ENCODE assay signal across 29 mouse cellular contexts in genomic region chr6:54780569-54781304, GRCm38 (mm10). TPM values are rescaled to one million over a fixed set of nuclear protein-coding genes. Genes with fewer than 3 reads are reported as not detected.
DNase-seq lines count a peak whose midpoint lies in the region; ATAC-seq and TF ChIP-seq lines count a peak whose summit lies in the region.
"Had no signal": no experiment of that assay in that cellular context is flagged by ENCODE, and none has a peak within 500 bp of the region (broad histone marks: within the 10 kb centered on the region; RNA-seq: fewer than 3 reads in every experiment).

No protein-coding gene starts in this region.

- no peak overlapping the region for H3K9ac ChIP-seq in heart, embryonic 12.5 days
- H3K9ac ChIP-seq in MEL (ENCODE audit: control insufficient read depth, low read depth, low read length, poor library complexity, severe bottlenecking) = no peak overlapping the region
- H3K9ac ChIP-seq: heart, embryonic 13.5 days; hindbrain, embryonic 12.5 days; liver, embryonic 14.5 days; midbrain, embryonic 12.5 days had no signal

- peaks cover 28% of the 10 kb centered on the region for H3K4me1 ChIP-seq in heart, embryonic 12.5 days (replicated peaks)
- H3K4me1 ChIP-seq in MEL (ENCODE audit: control insufficient read depth in 1 of 2, insufficient read depth in 2 of 2, low read length in 2 of 2) = peaks cover 2 to 11% of the 10 kb centered on the region in 2 experiments; a peak in 3 of 4 replicates

- no peaks in the 10 kb centered on the region for H3K27me3 ChIP-seq in heart, embryonic 12.5 days (replicated peaks)
- H3K27me3 ChIP-seq in MEL (ENCODE audit: control insufficient read depth in 1 of 2, insufficient read depth in 2 of 2, low read length in 2 of 2) = no peaks in the 10 kb centered on the region
- H3K27me3 ChIP-seq: heart, embryonic 13.5 days; megakaryocyte, embryonic 14.5 days; midbrain, embryonic 12.5 days had no signal

- no peak for TF ChIP-seq EP300 in MEL (IDR thresholded peaks at IDR 0.05; ENCODE audit: low read depth in 1 of 2, low read length in 2 of 2)

- WGBS in heart, embryonic 12.5 days = 52% methylated on average over 5 of the region's 5 CpGs

- DNase-seq in heart, adult 11 months = peak; percentile 83
- peak; percentile 28 for DNase-seq in MEL (ENCODE audit: low read depth, low spot score)
- DNase-seq in skeletal muscle tissue, adult 2 months (ENCODE audit: low read depth, low spot score) = peak; percentile 11
- DNase-seq in MN1 (ENCODE audit: low spot score) = no peak
- no peak for DNase-seq in spleen, postnatal 4 days (ENCODE audit: low spot score in 2 of 2)
- DNase-seq: adrenal gland, postnatal 10 days; cerebellum, adult 11 months; cerebellum, adult 9-10 months; cerebellum, postnatal 36 days; gastrocnemius, postnatal 10 days; heart, adult 18-20 months; heart, postnatal 14 days; layer of hippocampus, adult 9-11 months; liver; lung, adult 2 months; lung, postnatal 10 days; right cerebral cortex, postnatal 25 days; spleen, adult 18-20 months; thymus, adult 18-20 months; thymus, postnatal 25 days had no signal

- H3K4me3 ChIP-seq in heart, embryonic 12.5 days = no peak overlapping the region
- H3K4me3 ChIP-seq in MEL (ENCODE audit: control insufficient read depth in 1 of 2, insufficient read depth in 1 of 2, low read depth in 2 of 2, low read length in 2 of 2) = no peak overlapping the region; a peak in 1 of 4 replicates
- H3K4me3 ChIP-seq: heart, embryonic 13.5 days; hindbrain, embryonic 12.5 days; megakaryocyte, embryonic 14.5 days; midbrain, embryonic 12.5 days had no signal

- no peak for ATAC-seq in heart, embryonic 12.5 days (ENCODE audit: insufficient number of reproducible peaks, low FRiP score)
- peak; percentile 60 for ATAC-seq in granulocyte monocyte progenitor cell, adult 5-6 weeks (replicated peaks; ENCODE audit: poor library complexity, severe bottlenecking)
- ATAC-seq: forebrain, embryonic 16.5 days had no signal

- H3K27ac ChIP-seq in heart, embryonic 12.5 days (ENCODE audit: poor library complexity, severe bottlenecking) = no peak overlapping the region
- no peak overlapping the region for H3K27ac ChIP-seq in MEL (ENCODE audit: control insufficient read depth, low read depth, low read length)
- H3K27ac ChIP-seq: heart, embryonic 13.5 days; hindbrain, embryonic 12.5 days; liver, embryonic 14.5 days; midbrain, embryonic 12.5 days; stomach, postnatal 0 days had no signal

- TF ChIP-seq CTCF in MEL (IDR thresholded peaks at IDR 0.05 in 2 of 3, conservative IDR thresholded peaks at IDR 0.05 in 1 of 3; ENCODE audit: control insufficient read depth in 1 of 3, insufficient read depth in 1 of 3, low read depth in 2 of 3, low read length in 3 of 3, poor library complexity in 1 of 3, severe bottlenecking in 1 of 3) = no peak

- no peaks in the 10 kb centered on the region for H3K36me3 ChIP-seq in heart, embryonic 12.5 days
- H3K36me3 ChIP-seq in MEL (ENCODE audit: control insufficient read depth in 1 of 2, insufficient read depth in 2 of 2, low read length in 2 of 2) = peaks cover 0 to 5% of the 10 kb centered on the region in 2 experiments; a peak in 2 of 4 replicates
- H3K36me3 ChIP-seq: heart, embryonic 13.5 days; hindbrain, embryonic 12.5 days; midbrain, embryonic 12.5 days had no signal

- no peaks in the 10 kb centered on the region for H3K79me2 ChIP-seq in MEL (ENCODE audit: control insufficient read depth, insufficient read depth, low read length, poor library complexity)

- TF ChIP-seq POLR2A in MEL (IDR thresholded peaks at IDR 0.05; ENCODE audit: control insufficient read depth in 1 of 2, insufficient read depth in 1 of 2, low read depth in 1 of 2, low read length in 2 of 2, poor library complexity in 1 of 2) = no peak

- no peak for TF ChIP-seq RAD21 in MEL (IDR thresholded peaks at IDR 0.05; ENCODE audit: low read depth, low read length)

- H3K4me2 ChIP-seq in heart, embryonic 12.5 days = no peak overlapping the region
- H3K4me2 ChIP-seq: heart, embryonic 13.5 days; hindbrain, embryonic 12.5 days; midbrain, embryonic 12.5 days had no signal

- no peaks in the 10 kb centered on the region for H3K9me3 ChIP-seq in heart, embryonic 12.5 days (replicated peaks)
- H3K9me3 ChIP-seq in MEL (replicated peaks; ENCODE audit: insufficient read depth, low read length) = no peaks in the 10 kb centered on the region
- H3K9me3 ChIP-seq: heart, embryonic 13.5 days; hindbrain, embryonic 12.5 days; megakaryocyte, embryonic 14.5 days; midbrain, embryonic 12.5 days had no signal

TF ChIP-seq in MEL, 35 proteins besides CTCF, POLR2A, EP300 and RAD21:
- TF ChIP-seq ZMIZ1 (IDR thresholded peaks at IDR 0.05; ENCODE audit: low read depth, low read length) (no peak), TBP (IDR thresholded peaks at IDR 0.05; ENCODE audit: low read depth, low read length) (no peak), CHD1 (IDR thresholded peaks at IDR 0.05; ENCODE audit: low read depth, low read length) (no peak), GATA1 (IDR thresholded peaks at IDR 0.05; ENCODE audit: low read depth, low read length) (0 out of 2 replicates have a peak, but pooled peaks have one; percentile 2), NELFE (IDR thresholded peaks at IDR 0.05; ENCODE audit: low read depth, low read length) (no peak), SMC3 (IDR thresholded peaks at IDR 0.05; ENCODE audit: low read depth, low read length) (no peak), MEF2A (IDR thresholded peaks at IDR 0.05; ENCODE audit: extremely low read depth, insufficient replicate concordance, low read depth, low read length, poor library complexity, severe bottlenecking) (peak; percentile 75; the same call in 1 of the 2 replicates), MAZ (IDR thresholded peaks at IDR 0.05; ENCODE audit: low read depth, low read length) (no peak), MYC (IDR thresholded peaks at IDR 0.05; ENCODE audit: low read depth, low read length) (no peak)

RNA-seq across cellular contexts. Expression of gene Znrf2, which starts 36.0 kb away (rescaled TPM):
- 3.0 and 3.1 TPM in 2 replicates for polyA plus RNA-seq in heart, embryonic 12.5 days (2016; fragmentation: Nextera tagmentation; extraction: Ambion mirVana)
- 21.3 and 24.2 TPM in 2 replicates for total RNA-seq in MEL (2012; rRNA removed)
- 10 to 100 TPM in 1 of 2 experiments, not detected in 1; 16.1 TPM for polyA plus RNA-seq in MEL (2012; ENCODE audit: insufficient read depth in 1 of 2, insufficient read length in 2 of 2, low read depth in 1 of 2, low replicate concordance in 2 of 2, missing spikeins in 1 of 2)
- total RNA-seq in granulocyte monocyte progenitor cell, adult 5-6 weeks (2014; fragmentation: Nextera tagmentation) = 50.5 and 62.5 TPM in 2 replicates
- total RNA-seq in granulocyte monocyte progenitor cell, adult 5-6 weeks (2017) = 66.7 and 73.5 TPM in 2 replicates

Comparison
In these comparisons a context has a peak if more than half of its experiments do, and no peak if none do; other contexts are left out.
1. DNase-seq: peak in heart, adult 11 months (single experiment), MEL (single experiment) and skeletal muscle tissue, adult 2 months (single experiment); none in MN1 (single experiment) and spleen, postnatal 4 days (0 of 2).